Mouse (Mus musculus): ENCODE data around the gene Ear10.
"Not testable (repeated sequence)": the region's sequence is repeated elsewhere in the genome, so short reads cannot be mapped to it uniquely, and the experiment has no call there.

The Ear10 gene

DNA sequence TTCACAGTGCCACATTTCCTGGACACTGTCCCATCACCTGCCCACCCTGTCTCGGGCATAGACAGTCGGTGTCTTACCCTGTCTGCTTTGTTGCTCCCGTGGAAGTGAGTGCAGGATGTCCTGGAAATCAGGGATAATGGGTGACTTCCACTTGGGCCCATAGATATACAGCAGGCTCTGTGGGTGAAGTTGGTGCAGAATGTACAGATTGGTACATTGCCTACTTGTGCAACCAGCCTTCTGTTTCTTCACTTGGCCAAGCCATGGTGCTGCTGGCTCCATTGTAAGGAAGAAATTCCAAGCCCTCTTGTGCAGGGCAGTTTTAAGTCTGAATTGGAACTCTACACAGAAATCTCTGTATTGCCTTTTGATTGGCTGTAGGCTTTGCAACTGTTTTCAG is at the start of gene Ear10:
Ear10 (minus strand) TSS at position 101 of the 400 bp plus-strand sequence.
- in situ Hi-C loops (cut with MboI, MseI): loop anchor here (5.0 kb wide), 1 partner anchor 51 kb away; no protein-coding TSS in a partner anchor

DNA sequence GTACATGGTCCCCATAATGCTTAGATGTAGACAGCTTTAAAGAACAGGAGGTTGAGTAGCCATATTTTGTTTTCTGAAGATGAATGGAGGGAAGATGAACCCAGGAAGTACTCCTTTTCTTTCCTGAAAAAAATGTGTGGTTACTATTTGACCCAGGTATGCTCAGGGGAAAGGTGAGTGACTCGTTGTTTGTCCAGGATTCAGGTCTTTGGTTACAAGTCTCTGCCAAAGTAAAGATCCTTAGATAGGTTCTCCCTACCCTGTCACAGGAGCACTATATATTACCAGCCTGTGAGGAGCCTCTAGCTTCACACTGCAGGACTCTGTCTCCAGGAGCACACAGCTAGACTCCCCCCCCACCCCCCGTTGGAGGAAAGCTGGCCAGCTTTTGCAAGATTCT is 33.4 kb upstream of the Ear10 start, which contains the start of gene Ang5:
Ang5 (plus strand) TSS at position 301 of the 400 bp plus-strand sequence.
- in situ Hi-C loops (cut with MboI, MseI): not testable (repeated sequence)

DNA sequence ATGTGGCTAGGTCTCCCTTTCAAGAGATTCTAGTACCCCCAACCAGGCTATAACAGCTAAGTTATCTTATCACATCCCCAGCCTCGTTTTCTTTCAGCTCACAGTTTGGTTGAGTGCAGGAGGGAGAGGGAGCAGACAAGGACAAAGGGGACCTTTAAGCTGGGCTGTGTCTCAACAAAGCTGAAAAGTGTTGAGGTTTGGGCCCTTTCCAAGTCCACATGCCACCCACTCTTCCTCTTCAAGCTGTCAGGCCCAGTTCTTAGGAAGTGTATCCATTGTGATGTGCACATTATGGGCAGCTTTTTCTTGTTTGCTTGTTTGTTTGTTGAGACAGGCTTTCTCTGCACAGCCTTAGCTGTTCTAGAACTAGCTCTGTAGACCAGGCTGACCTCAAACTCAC is 31.7 kb upstream of the Ear10 start:
- in situ Hi-C loops (cut with MboI, MseI): not testable (repeated sequence)

GRCm38 (mm10) chr14:43953382-43953781 is 30.0 kb upstream of the Ear10 start:
- in situ Hi-C loops (cut with MboI, MseI): not testable (repeated sequence)

GRCm38 (mm10) chr14:43933399-43933798 is 10.0 kb upstream of the Ear10 start:
- in situ Hi-C loops (cut with MboI, MseI): loop anchor here (5.0 kb wide), 1 partner anchor 44 kb away; no protein-coding TSS in a partner anchor

- in situ Hi-C loops (cut with MboI, MseI): loop anchor here (5.0 kb wide), 1 partner anchor 44 kb away; no protein-coding TSS in a partner anchor
These were observed 9.6 kb upstream of the Ear10 start for GRCm38 (mm10) chr14:43932991-43933390.

DNA sequence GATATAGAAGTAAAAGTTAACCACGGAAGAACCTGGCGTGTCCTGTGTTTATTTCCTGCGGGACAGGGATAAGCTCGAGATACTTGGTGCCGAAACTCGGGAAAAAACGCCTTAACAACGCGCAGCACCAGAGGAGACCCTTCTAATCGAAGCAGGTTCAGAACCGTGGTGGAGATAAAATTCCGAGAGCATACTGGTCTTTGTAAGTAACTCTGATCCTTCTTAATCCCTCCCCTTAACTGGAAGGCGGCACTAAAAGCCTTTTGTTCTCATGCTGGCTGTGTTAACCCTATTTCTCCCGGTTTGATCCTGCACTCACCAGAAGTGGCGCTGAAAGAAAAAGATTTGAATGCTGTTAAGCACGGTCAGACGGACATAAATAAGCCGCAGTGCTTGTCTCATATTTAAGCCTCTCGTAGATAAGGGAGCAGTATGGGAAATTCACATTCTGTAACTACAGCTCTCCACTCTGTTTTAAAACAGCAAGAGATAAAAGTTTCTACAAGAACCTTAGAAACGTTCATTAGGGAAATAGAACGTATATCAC is 2.1 kb upstream of the Ear10 start:
- in situ Hi-C loops (cut with MboI, MseI): not testable (repeated sequence)

DNA sequence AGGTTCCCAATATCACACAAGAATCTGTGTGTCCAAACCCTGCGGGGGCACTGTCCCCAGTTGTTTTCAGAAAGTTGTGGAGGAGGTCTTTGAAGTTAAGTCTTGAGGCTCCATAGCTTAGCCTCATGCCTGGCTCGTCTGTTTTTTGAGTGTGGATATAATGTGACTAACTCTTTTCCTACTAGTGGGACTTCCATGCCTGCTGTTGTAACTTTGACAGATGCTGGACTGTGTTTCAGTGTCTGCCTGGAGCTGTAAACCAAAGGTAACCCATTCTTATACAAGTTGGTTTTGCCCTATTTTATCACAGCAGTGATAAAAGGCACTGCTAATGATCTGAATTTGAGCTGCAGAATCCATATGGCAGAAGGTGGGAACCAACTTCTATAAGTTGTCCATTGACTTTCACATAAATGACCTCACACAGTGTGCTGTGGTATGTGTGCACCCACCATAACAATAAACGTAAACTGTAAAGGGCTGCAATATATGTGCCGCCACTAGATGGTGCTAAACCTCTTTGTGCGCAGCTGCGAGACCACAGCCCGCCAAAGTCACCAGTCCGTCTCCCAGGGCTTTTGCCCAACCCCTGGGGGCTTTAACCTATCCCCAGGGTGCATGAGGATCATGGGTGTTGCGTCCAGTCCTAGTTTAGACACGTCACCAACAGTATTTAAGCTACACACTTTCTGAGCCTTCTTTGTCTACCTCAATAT is 1.5 kb upstream of the Ear10 start, which contains the start of gene Gm8113:
Gm8113 (plus strand) TSS at position 703 of the 716 bp plus-strand sequence.
- in situ Hi-C loops (cut with MboI, MseI): loop anchor here (5.0 kb wide), 1 partner anchor 53 kb away; no protein-coding TSS in a partner anchor

DNA sequence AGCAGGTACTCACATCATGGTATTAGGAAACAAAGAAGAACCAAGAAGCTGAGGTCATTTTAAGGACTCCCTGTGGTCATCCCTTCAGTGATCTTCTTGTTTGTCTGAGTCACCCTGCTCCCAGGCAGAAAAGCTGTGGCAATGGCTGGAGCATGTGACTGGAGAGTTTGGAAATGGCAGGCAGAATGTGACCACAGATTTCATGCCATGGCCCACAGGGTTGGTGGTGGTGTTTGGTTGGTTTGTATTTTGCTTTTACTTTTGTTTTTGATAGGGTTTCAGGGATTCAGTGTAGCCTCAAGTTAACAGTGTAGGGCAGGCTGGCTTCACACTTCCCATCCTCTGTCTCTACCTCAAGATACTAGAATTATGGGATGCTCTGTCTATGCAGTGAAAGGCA is 5.1 kb downstream of the Ear10 start:
- in situ Hi-C loops (cut with MboI, MseI): not testable (repeated sequence)

GRCm38 (mm10) chr14:43898577-43898976 is 24.8 kb downstream of the Ear10 start:
- in situ Hi-C loops (cut with MboI, MseI): not testable (repeated sequence)

- in situ Hi-C loops (cut with MboI, MseI): not testable (repeated sequence)
These were observed 28.0 kb downstream of the Ear10 start for GRCm38 (mm10) chr14:43895357-43895756.

- in situ Hi-C loops (cut with MboI, MseI): not testable (repeated sequence)
These were observed 32.1 kb downstream of the Ear10 start for GRCm38 (mm10) chr14:43891288-43891687.

- in situ Hi-C loops (cut with MboI, MseI): loop anchor here (5.0 kb wide), 2 partner anchors 54 to 206 kb away; no protein-coding TSS in a partner anchor
These were observed 37.1 kb downstream of the Ear10 start for GRCm38 (mm10) chr14:43886235-43886634.

DNA sequence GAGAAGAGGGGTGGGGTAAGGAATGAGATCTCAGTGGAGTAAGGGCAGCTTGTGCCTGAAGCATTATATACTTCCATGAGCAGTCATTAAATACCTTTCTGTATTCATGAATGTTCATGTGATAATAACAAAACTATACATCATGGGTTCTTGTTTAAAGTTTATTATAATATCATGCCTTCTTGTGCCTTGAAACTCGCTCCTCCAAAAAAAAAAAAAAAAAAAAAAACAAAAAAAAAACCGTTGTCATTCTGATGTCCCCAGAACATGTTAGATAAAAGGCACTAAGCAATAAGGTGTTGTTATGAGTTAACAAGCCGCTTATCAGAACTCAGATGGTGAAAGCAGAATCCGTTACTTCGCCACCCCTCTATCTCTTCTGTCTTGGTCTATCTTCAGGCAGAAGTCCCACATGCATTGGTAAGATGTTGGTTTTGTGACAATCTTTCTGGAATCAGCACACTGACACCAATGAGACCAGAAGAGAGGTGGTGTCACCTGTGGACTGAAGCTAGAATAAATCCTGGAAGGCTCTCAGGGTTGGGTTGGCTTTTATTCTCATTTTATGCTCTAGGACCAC is 43.3 kb downstream of the Ear10 start:
- in situ Hi-C loops (cut with MboI, MseI): not testable (repeated sequence)

GRCm38 (mm10) chr14:43877789-43878188 is 45.6 kb downstream of the Ear10 start:
- in situ Hi-C loops (cut with MboI, MseI): not testable (repeated sequence)

DNA sequence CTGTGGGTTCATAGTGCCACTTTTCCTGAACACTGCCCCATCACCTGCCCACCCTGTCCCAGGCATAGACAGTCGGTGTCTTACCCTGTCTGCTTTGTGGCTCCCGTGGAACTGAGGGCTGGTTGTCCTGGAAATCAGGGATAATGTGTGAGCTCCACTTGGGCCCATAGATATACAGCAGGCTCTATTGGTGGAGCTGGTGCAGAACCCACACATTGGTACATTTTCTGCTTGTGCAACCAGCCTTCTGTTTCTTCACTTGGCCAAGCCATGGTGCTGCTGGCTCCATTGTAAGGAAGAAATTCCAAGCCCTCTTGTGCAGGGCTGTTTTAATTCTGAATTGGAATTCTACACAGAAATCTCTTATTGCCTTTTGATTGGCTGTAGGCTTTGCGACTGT is 47.9 kb downstream of the Ear10 start, which contains the start of gene Ear1:
Ear1 (minus strand) TSS at position 101 of the 400 bp plus-strand sequence.
- in situ Hi-C loops (cut with MboI, MseI): not testable (repeated sequence)

- in situ Hi-C loops (cut with MboI, MseI): loop anchor here (5.0 kb wide), 1 partner anchor 47 kb away; the partner anchor contains the start of gene Ear10
These were observed 48.5 kb downstream of the Ear10 start for GRCm38 (mm10) chr14:43874862-43875261.

Measured in regulatory T cell (primary cell).